Mouse (Mus musculus) left cerebral cortex, adult 2 months (tissue): ENCODE results near the gene Rilpl1. TPM values are rescaled to one million over a fixed set of nuclear protein-coding genes. Genes with fewer than 3 reads are reported as not detected.

Experiments used
- DNase-seq, 2 experiments: peaks; one replicate each; pipeline ENCODE4 v3.0.0; 2021 to 2022; ENCODE audit warnings: low spot score in 2 of 2, mixed read lengths in 1 of 2; ENCODE audit errors: extremely low spot score in 1 of 2
- H3K27ac ChIP-seq: fragments of 200-600 bp; 2 replicates; pipeline ENCODE4 v1.8.1; 2022
- H3K4me3 ChIP-seq: fragments of 200-600 bp; 2 replicates; pipeline ENCODE4 v1.8.1; 2022
- CTCF ChIP-seq: fragments of 200-600 bp; IDR thresholded peaks from 2 replicates; pipeline ENCODE4 v1.8.1; 2022; ENCODE audit warnings: antibody characterized with exemption, mild to moderate bottlenecking, moderate library complexity
- intact Hi-C: fragments of 180-260 bp; cut with DNase I; formaldehyde crosslinking; loops from one replicate; pipeline ENCODE4 v1.15.1; 2025
- total RNA-seq, 2 experiments: library from RNA; stranded (reverse); gene quantifications; 2 replicates each; pipeline ENCODE4 v1.2.3; 2021

The Rilpl1 gene
- total RNA-seq, 2 experiments from 2014 or later, result 84.6 to 84.8 TPM

- DNase-seq, result no peak
- Histone ChIP-seq H3K27ac (no peak overlapping the region), H3K4me3 (peak overlapping the region; percentile 82)
- intact Hi-C loops, result no loop called here
- no peak for TF ChIP-seq CTCF
These were observed 10.4 kb upstream of the Rilpl1 start for GRCm38 (mm10) chr5:124541602-124541973.

- Histone ChIP-seq H3K4me3 (peak overlapping the region; percentile 82), H3K27ac (peak overlapping the region; percentile 56)
- TF ChIP-seq CTCF, result no peak
- intact Hi-C loops, result no loop called here
- peak; percentile 40 to 66 for DNase-seq
These were observed 9.9 kb upstream of the Rilpl1 start for GRCm38 (mm10) chr5:124540905-124541601.

GRCm38 (mm10) chr5:124540383-124540786, 9.2 kb upstream of the Rilpl1 start, which contains the start of gene Tmed2:
Gene Tmed2, plus strand, starts transcription at chr5:124540695.
- TF ChIP-seq CTCF, result peak; percentile 42
- H3K4me3 ChIP-seq, result peak within 1 kb of the TSS; percentile 82
- intact Hi-C loops, result no loop called here
- peak within 1 kb of the TSS; percentile 56 for H3K27ac ChIP-seq
- peak; percentile 97 to 98 for DNase-seq

- Histone ChIP-seq H3K27ac (peak overlapping the region; percentile 48), H3K4me3 (no peak overlapping the region)
- TF ChIP-seq CTCF, result no peak
- no peak for DNase-seq
- intact Hi-C loops, result loop anchor here (1.0 to 10.0 kb wide), 4 partner anchors 57 to 185 kb away; partner anchors contain the start of gene Snrnp35
These were observed 8.7 kb upstream of the Rilpl1 start for GRCm38 (mm10) chr5:124539905-124540304.

- peak; percentile 66 for TF ChIP-seq CTCF
- intact Hi-C loops, result loop anchor here (1.0 to 10.0 kb wide), 4 partner anchors 56 to 184 kb away; partner anchors contain the start of gene Snrnp35
- Histone ChIP-seq H3K4me3 (no peak overlapping the region), H3K27ac (peak overlapping the region; percentile 72)
- DNase-seq, result peak; percentile 59 to 67
These were observed 7.9 kb upstream of the Rilpl1 start for GRCm38 (mm10) chr5:124538813-124539792.

- DNase-seq, result peak in 1 of 2 experiments; percentile 41
- intact Hi-C loops, result loop anchor here (2.0 to 10.0 kb wide), 2 partner anchors 34 to 182 kb away; no protein-coding TSS in a partner anchor
- no peak overlapping the region; the same call in 1 of the 2 replicates for H3K4me3 ChIP-seq
- peak overlapping the region; percentile 26 for H3K27ac ChIP-seq
- no peak; the same call in 1 of the 2 replicates for TF ChIP-seq CTCF
These were observed 5.6 kb upstream of the Rilpl1 start for GRCm38 (mm10) chr5:124536776-124537175.

- Histone ChIP-seq H3K27ac (no peak overlapping the region), H3K4me3 (no peak overlapping the region)
- intact Hi-C loops, result loop anchor here (10.0 kb wide), 1 partner anchor 180 kb away; no protein-coding TSS in a partner anchor
- TF ChIP-seq CTCF, result no peak
- no peak for DNase-seq
These were observed 3.8 kb upstream of the Rilpl1 start for GRCm38 (mm10) chr5:124535016-124535415.

- no peak for DNase-seq
- Histone ChIP-seq H3K27ac (no peak overlapping the region), H3K4me3 (no peak overlapping the region)
- no peak for TF ChIP-seq CTCF
- intact Hi-C loops, result loop anchor here (10.0 kb wide), 1 partner anchor 178 kb away; no protein-coding TSS in a partner anchor
These were observed 1.3 kb upstream of the Rilpl1 start for GRCm38 (mm10) chr5:124532451-124532850.

- peak overlapping the region; percentile 97 for H3K27ac ChIP-seq
- DNase-seq, result no peak
- TF ChIP-seq CTCF, result no peak
- intact Hi-C loops, result loop anchor here (10.0 kb wide), 1 partner anchor 177 kb away; no protein-coding TSS in a partner anchor
- H3K4me3 ChIP-seq, result peak overlapping the region; percentile 93
These were observed 366 bp upstream of the Rilpl1 start for GRCm38 (mm10) chr5:124531583-124531930.

- intact Hi-C loops, result loop anchor here (10.0 kb wide), 1 partner anchor 175 kb away; no protein-coding TSS in a partner anchor
- Histone ChIP-seq H3K27ac (peak overlapping the region; percentile 97), H3K4me3 (peak overlapping the region; percentile 93)
- no peak for TF ChIP-seq CTCF
- DNase-seq, result no peak
These were observed 1.5 kb downstream of the Rilpl1 start for GRCm38 (mm10) chr5:124529697-124530096.

GRCm38 (mm10) chr5:124529191-124529651, 2.0 kb downstream of the Rilpl1 start:
- DNase-seq, result no peak
- TF ChIP-seq CTCF, result no peak
- H3K4me3 ChIP-seq, result peak overlapping the region; percentile 93
- intact Hi-C loops, result no loop called here
- peak overlapping the region; percentile 97 for H3K27ac ChIP-seq
